Mouse (Mus musculus): Measurements from ENCODE around the gene Parp4.

GRCm38 (mm10) chr14:56602069-56602468, 26.6 kb downstream of the Parp4 start:
- TF ChIP-seq POLR2A (IDR thresholded peaks at IDR 0.05; ENCODE audit: low read depth, low read length): no peak
- no peak for TF ChIP-seq CTCF (IDR thresholded peaks at IDR 0.05; ENCODE audit: borderline replicate concordance, insufficient read depth, low read length)
